Mouse (Mus musculus) B cell, adult 62 days (primary cell): ENCODE data around the gene Plcxd2. TPM values are rescaled to one million over a fixed set of nuclear protein-coding genes. Genes with fewer than 3 reads are reported as not detected.

Source experiments
- total RNA-seq: library from RNA; stranded (reverse); gene quantifications from 4 replicates; pipeline ENCODE4 v1.2.4, GENCODE M21; 2023

Plcxd2 gene
- total RNA-seq = 3.7 to 4.0 TPM (median 3.8 TPM) in 4 replicates

DNA sequence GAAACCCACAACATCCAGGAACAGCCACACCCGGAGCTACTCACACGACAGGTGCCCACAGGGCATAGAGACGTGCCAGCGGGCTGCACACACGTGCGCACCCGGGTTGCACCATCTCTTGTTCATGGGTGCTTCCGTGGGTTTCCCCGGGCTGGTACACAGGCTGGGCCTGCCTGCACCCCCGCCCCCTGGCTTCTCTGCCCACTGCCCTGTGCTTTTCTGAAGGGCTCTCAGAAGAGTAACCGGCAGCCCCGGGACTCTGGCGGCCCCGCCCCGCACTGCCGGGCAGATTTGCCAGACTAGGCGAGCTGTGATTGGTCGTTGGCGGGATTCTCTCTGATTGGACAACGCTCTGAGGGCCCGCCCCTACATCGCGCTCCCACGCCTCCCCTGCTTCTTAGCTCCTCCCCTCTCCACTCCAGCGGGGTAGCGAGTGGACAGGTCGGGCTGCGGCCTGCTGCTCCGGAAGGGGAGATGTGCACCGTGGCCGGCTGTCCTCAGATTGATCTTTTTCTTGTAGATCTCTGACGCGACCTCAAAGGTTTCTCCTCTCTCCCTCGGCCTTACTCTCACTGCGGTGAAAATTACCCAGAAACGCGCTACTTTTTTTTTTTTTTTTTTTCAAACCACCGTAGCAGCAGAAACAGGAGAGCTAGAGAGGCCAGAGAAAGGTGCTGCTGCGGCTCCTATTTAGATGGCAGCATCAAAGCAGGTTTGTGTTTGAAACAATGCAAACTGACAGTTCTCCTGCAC is at the start of gene Plcxd2:
Plcxd2 (minus strand) TSS at position 66 of the 753 bp plus-strand sequence.

DNA sequence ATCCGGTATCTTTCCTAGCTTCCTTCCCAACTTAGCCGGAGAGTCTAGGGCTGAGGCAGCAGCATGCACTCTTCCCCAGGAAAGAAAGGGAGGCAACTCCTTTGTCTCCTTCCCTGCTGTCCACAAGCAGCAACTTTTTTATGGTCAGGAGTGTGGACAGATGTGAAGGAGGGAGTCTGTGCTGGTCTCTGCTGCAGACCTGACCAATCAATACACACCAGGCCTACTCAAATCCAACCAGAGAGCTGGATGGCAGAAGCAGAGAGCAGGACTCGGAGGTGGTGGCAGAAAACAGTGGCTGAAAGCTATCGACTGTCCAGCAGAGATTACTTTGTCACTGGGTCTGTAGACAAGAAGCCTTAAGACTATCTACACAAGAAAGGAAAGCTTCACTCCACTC is 56.6 kb downstream of the Plcxd2 start, which contains the start of gene Phldb2:
Phldb2 (minus strand) TSS at position 205 of the 400 bp plus-strand sequence.

Other genes starting within 250 kb of the Plcxd2 start
- gene Phldb2, start 56.6 kb downstream of the Plcxd2 start, total RNA-seq = not detected in 4 replicates
- 0.69 to 1.2 TPM (median 0.90 TPM) in 4 replicates for gene Cd96, start 110.0 kb upstream of the Plcxd2 start, total RNA-seq
- gene Gm4737, start 144.9 kb upstream of the Plcxd2 start, total RNA-seq = 17.7 to 21.6 TPM (median 19.2 TPM) in 4 replicates